Mouse (Mus musculus): ENCODE results near the gene Iscu.
A peak's percentile ranks its signal among the peaks of the same experiment; 100 is the strongest.

Gene Iscu

DNA sequence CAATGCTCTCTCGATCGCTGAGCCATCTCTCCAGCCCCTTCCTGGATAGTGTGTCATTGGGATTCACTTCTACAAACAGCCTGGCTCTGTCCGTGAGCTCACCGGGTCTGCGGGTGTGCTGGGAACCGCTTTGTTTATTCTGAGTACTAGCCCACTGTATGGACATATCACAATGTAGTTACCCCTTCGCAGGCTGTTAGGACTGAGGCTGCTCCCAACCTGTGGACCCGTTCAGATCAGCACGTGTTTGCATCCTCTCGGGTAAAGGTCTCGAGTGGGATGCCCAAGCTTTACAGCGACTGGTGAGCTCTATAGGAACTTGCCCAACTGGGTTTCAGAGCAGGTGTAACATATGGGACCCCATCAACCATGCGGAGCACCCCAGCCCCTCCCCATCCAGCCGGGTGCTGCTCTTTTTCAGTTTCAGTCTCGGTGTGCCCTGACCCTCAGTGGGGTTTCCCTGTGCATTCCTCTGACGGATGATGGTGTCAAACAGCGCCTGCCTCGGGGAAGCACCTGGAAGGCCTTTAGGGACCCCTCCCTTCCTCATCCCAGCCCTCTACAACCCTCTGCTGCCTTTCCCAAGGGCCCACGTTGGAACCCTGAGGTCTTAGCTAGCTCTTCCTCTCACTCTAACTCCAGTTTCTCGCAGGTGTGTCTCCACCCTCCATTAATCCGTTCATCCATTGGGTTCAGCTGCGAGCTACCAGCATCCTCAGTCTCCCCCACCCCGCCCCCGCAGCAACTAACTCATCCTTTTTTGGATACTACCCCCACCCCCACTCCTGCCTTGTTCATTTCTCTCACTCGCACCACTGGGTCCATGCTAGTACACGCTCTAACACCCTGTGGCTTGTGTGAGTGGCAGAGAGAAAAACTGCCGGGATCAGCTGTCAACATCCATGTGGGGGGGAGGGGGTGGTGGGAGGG, 41.8 kb downstream of the Iscu start:
- no peak for DNase-seq (ENCODE audit: low spot score in 2 of 2)

DNA sequence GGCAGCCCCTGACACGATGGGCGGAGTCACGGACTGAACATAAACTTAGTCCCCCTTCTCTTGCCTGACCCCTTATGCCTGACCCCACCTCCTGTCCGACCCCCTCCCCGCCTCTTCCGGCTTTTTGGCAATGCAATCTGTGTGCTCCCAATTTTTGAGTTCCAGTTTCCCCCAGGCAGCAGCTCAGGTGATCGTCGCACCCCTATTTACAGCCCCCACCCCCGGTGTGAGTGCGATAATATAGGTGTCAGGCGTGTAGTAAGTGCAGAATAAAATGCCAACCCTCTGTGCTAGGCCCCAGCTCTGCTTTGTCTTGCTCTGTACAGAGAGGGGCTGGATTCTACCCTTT, 42.5 kb downstream of the Iscu start:
- DNase-seq (ENCODE audit: low spot score in 2 of 2), result no peak

GRCm38 (mm10) chr5:113815638-113816152, 43.1 kb downstream of the Iscu start:
- peak; percentile 60 to 75 for DNase-seq (ENCODE audit: low spot score in 2 of 2)

GRCm38 (mm10) chr5:113818572-113818971, 46.0 kb downstream of the Iscu start:
- DNase-seq (ENCODE audit: low spot score in 2 of 2), result no peak

DNA sequence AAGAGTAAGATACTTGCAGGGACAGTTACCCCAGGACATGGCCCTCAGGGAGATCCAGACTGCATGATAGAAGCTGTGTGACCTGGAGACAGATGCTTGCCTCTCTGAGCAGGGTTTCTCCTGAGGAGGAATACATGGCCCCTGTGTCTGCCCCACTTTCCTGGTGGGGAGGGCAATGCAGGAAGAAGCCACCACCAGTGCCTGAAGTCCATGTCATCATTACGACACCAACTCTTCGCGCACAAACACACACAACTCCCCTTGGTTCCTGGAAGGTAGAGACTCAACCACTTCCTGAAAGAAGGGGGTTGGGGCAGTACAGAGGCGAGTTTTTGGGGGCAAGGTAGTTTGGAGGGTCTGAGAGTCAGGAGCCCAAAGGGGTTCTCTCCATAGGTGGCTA, 51.7 kb downstream of the Iscu start:
- DNase-seq (ENCODE audit: low spot score in 2 of 2), result no peak

- DNase-seq (ENCODE audit: low spot score in 2 of 2), result no peak
These were observed 53.0 kb downstream of the Iscu start for GRCm38 (mm10) chr5:113825558-113825957.

- no peak for DNase-seq (ENCODE audit: low spot score in 2 of 2)
These were observed 54.1 kb downstream of the Iscu start for GRCm38 (mm10) chr5:113826619-113827018.

All from spleen, postnatal 14 days (tissue).